Mouse (Mus musculus) thymus, postnatal 0 days (tissue): Measurements from ENCODE around the gene Gm44790. TPM values are rescaled to one million over a fixed set of nuclear protein-coding genes. Genes with fewer than 3 reads are reported as not detected.
"Not testable (repeated sequence)": the region's sequence is repeated elsewhere in the genome, so short reads cannot be mapped to it uniquely, and the experiment has no call there.

Source experiments
- DNase-seq: peaks from one replicate; pipeline ENCODE4 v3.0.0-alpha.2; 2015; ENCODE audit warnings: low spot score
- polyA plus RNA-seq: library from polyadenylated mRNA; unstranded; fragments of >200 nt; fragmentation: Nextera tagmentation; extraction: Ambion mirVana; gene quantifications from 2 replicates; pipeline ENCODE4 v1.2.1, GENCODE M21; 2015

Gm44790 gene
- 0.25 and 0.31 TPM in 2 replicates for polyA plus RNA-seq

- no peak for DNase-seq
Observed at GRCm38 (mm10) chr6:86426358-86426757, at the start of gene Gm44790. TSS of gene Gm44790 (plus strand) at chr6:86426658.

- no peak for DNase-seq
Observed at GRCm38 (mm10) chr6:86378341-86378740, 48.1 kb upstream of the Gm44790 start.

GRCm38 (mm10) chr6:86380112-86380511 lies 46.3 kb upstream of the Gm44790 start:
- not testable (repeated sequence) for DNase-seq

GRCm38 (mm10) chr6:86382551-86382950 lies 43.9 kb upstream of the Gm44790 start:
- no peak for DNase-seq

- no peak for DNase-seq
Observed at GRCm38 (mm10) chr6:86383370-86383769, 43.1 kb upstream of the Gm44790 start.

GRCm38 (mm10) chr6:86384692-86385091 lies 41.8 kb upstream of the Gm44790 start:
- DNase-seq: no peak

- DNase-seq: no peak
Observed at GRCm38 (mm10) chr6:86385362-86386104, 40.9 kb upstream of the Gm44790 start.

GRCm38 (mm10) chr6:86387313-86387712 lies 39.1 kb upstream of the Gm44790 start:
- no peak for DNase-seq

- no peak for DNase-seq
Observed at GRCm38 (mm10) chr6:86388461-86388860, 38.0 kb upstream of the Gm44790 start.

GRCm38 (mm10) chr6:86391326-86391725 lies 35.1 kb upstream of the Gm44790 start:
- peak; percentile 29 for DNase-seq

GRCm38 (mm10) chr6:86393187-86393586 lies 33.3 kb upstream of the Gm44790 start:
- no peak for DNase-seq

- no peak for DNase-seq
Observed at GRCm38 (mm10) chr6:86394078-86394720, 32.3 kb upstream of the Gm44790 start.

- no peak for DNase-seq
Observed at GRCm38 (mm10) chr6:86395021-86395420, 31.4 kb upstream of the Gm44790 start.

- no peak for DNase-seq
Observed at GRCm38 (mm10) chr6:86395969-86396368, 30.5 kb upstream of the Gm44790 start.

- peak; percentile 85 for DNase-seq
Observed at GRCm38 (mm10) chr6:86396581-86397256, 29.7 kb upstream of the Gm44790 start, which contains the start of gene Pcyox1. TSS of gene Pcyox1 (minus strand) at chr6:86397154.

GRCm38 (mm10) chr6:86397257-86397980 lies 29.0 kb upstream of the Gm44790 start:
- no peak for DNase-seq

- DNase-seq: no peak
Observed at GRCm38 (mm10) chr6:86398986-86399385, 27.5 kb upstream of the Gm44790 start.

GRCm38 (mm10) chr6:86399995-86400394 lies 26.5 kb upstream of the Gm44790 start:
- DNase-seq: no peak

- peak; percentile 86 for DNase-seq
Observed at GRCm38 (mm10) chr6:86400972-86401371, 25.5 kb upstream of the Gm44790 start.

GRCm38 (mm10) chr6:86402681-86403607 lies 23.5 kb upstream of the Gm44790 start:
- no peak for DNase-seq
